Mouse (Mus musculus): ENCODE measurements around the gene Arl9.

DNA sequence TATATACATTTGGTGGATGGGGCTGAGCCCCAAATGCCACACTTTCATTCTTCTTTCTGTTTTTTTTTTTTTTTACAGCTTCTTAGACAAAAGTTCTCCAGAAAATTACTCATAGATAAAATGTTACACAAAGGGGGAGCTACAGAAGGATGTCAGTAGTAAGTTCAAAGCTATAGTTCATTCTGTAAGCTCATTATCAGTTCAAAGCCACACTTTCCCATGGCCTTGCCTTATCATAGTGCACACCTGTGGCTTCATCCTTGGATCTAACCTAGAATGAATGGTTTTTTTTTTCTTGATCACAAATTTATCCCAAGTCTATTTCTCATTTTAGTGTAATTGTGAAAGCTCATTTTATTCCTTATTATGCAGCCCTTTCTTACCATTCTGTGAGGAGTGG is 35.5 kb downstream of the Arl9 start:
- TF ChIP-seq POLR2A (IDR thresholded peaks at IDR 0.05; ENCODE audit: insufficient read depth, low read depth, low read length): no peak
- TF ChIP-seq EP300 (IDR thresholded peaks at IDR 0.05; ENCODE audit: insufficient read depth, low read depth, low read length): no peak
- no peak for TF ChIP-seq CTCF (IDR thresholded peaks at IDR 0.05)

Data from heart, adult 2 months (tissue).